In genomic region chr2:148572165-148572564, GRCm38 (mm10) we compare ENCODE assay signal across 9 mouse cellular contexts.
A peak's percentile ranks its signal among the peaks of the same experiment; 100 is the strongest.
DNase-seq lines count a peak whose midpoint lies in the region; ATAC-seq and TF ChIP-seq lines count a peak whose summit lies in the region.
"Had no signal": no experiment of that assay in that cellular context is flagged by ENCODE, and none has a peak within 500 bp of the region (broad histone marks: within the 10 kb centered on the region; RNA-seq: fewer than 3 reads in every experiment).

No protein-coding gene starts in this region.

- no peaks in the 10 kb centered on the region for H3K4me1 ChIP-seq in hindbrain, embryonic 10.5 days (replicated peaks)
- no peaks in the 10 kb centered on the region for H3K4me1 ChIP-seq in hindbrain, embryonic 13.5 days (replicated peaks)
- H3K4me1 ChIP-seq in forebrain, postnatal 0 days (ENCODE audit: insufficient read depth) = no peaks in the 10 kb centered on the region
- H3K4me1 ChIP-seq in intestine, embryonic 15.5 days (replicated peaks) = 0 out of 2 replicates have a peak, but pooled peaks cover 3% of the 10 kb centered on the region
- no peaks in the 10 kb centered on the region for H3K4me1 ChIP-seq in neural tube, embryonic 12.5 days

- H3K9ac ChIP-seq in hindbrain, embryonic 13.5 days = no peak overlapping the region
- no peak overlapping the region for H3K9ac ChIP-seq in forebrain, postnatal 0 days
- no peak overlapping the region for H3K9ac ChIP-seq in intestine, embryonic 15.5 days
- H3K9ac ChIP-seq in neural tube, embryonic 12.5 days = no peak overlapping the region
- H3K9ac ChIP-seq: liver, embryonic 13.5 days had no signal

- H3K27ac ChIP-seq in hindbrain, embryonic 10.5 days = no peak overlapping the region
- H3K27ac ChIP-seq in hindbrain, embryonic 13.5 days = no peak overlapping the region
- no peak overlapping the region for H3K27ac ChIP-seq in forebrain, postnatal 0 days (ENCODE audit: low read depth, low read length)
- no peak overlapping the region for H3K27ac ChIP-seq in intestine, embryonic 15.5 days
- no peak overlapping the region for H3K27ac ChIP-seq in neural tube, embryonic 12.5 days
- H3K27ac ChIP-seq: liver, embryonic 13.5 days had no signal

- no peaks in the 10 kb centered on the region for H3K27me3 ChIP-seq in hindbrain, embryonic 10.5 days (ENCODE audit: insufficient read depth, poor library complexity, severe bottlenecking)
- no peaks in the 10 kb centered on the region for H3K27me3 ChIP-seq in hindbrain, embryonic 13.5 days
- no peaks in the 10 kb centered on the region for H3K27me3 ChIP-seq in forebrain, postnatal 0 days (ENCODE audit: insufficient read depth, low read length)
- H3K27me3 ChIP-seq in intestine, embryonic 15.5 days (replicated peaks) = no peaks in the 10 kb centered on the region
- H3K27me3 ChIP-seq in neural tube, embryonic 12.5 days (replicated peaks) = no peaks in the 10 kb centered on the region
- H3K27me3 ChIP-seq: liver, embryonic 13.5 days had no signal

- TF ChIP-seq CTCF in forebrain, postnatal 0 days (IDR thresholded peaks at IDR 0.05; ENCODE audit: low read depth) = peak; percentile 67

- ATAC-seq in hindbrain, embryonic 13.5 days (ENCODE audit: low FRiP score) = no peak
- ATAC-seq in forebrain, postnatal 0 days = no peak
- ATAC-seq in intestine, embryonic 15.5 days = peak; percentile 72
- 0 out of 2 replicates have a peak, but pooled peaks have one; percentile 50 for ATAC-seq in neural tube, embryonic 12.5 days (ENCODE audit: low FRiP score, low read depth)
- no peak for ATAC-seq in erythroblast, adult 5-6 weeks (replicated peaks; ENCODE audit: low FRiP score, poor library complexity, severe bottlenecking)

- no peaks in the 10 kb centered on the region for H3K9me3 ChIP-seq in hindbrain, embryonic 10.5 days
- H3K9me3 ChIP-seq in hindbrain, embryonic 13.5 days = no peaks in the 10 kb centered on the region
- H3K9me3 ChIP-seq in forebrain, postnatal 0 days (ENCODE audit: low read length) = no peaks in the 10 kb centered on the region
- no peaks in the 10 kb centered on the region for H3K9me3 ChIP-seq in intestine, embryonic 15.5 days
- no peaks in the 10 kb centered on the region for H3K9me3 ChIP-seq in neural tube, embryonic 12.5 days
- H3K9me3 ChIP-seq: liver, embryonic 13.5 days had no signal

- whole genome bisulfite sequencing in hindbrain, embryonic 10.5 days = 27% methylated on average over 1 of the region's 1 CpGs
- WGBS in hindbrain, embryonic 13.5 days = 16% methylated on average over 1 of the region's 1 CpGs
- 23% methylated on average over 1 of the region's 1 CpGs for WGBS in forebrain, postnatal 0 days
- WGBS in intestine, embryonic 15.5 days = 20% methylated on average over 1 of the region's 1 CpGs
- WGBS in neural tube, embryonic 12.5 days = 28% methylated on average over 1 of the region's 1 CpGs

- no peak overlapping the region for H3K4me3 ChIP-seq in hindbrain, embryonic 10.5 days
- H3K4me3 ChIP-seq in hindbrain, embryonic 13.5 days = no peak overlapping the region
- H3K4me3 ChIP-seq in forebrain, postnatal 0 days (ENCODE audit: low read depth, low read length) = no peak overlapping the region
- no peak overlapping the region for H3K4me3 ChIP-seq in intestine, embryonic 15.5 days (replicated peaks)
- H3K4me3 ChIP-seq in neural tube, embryonic 12.5 days = no peak overlapping the region
- H3K4me3 ChIP-seq: liver, embryonic 13.5 days had no signal

- intact Hi-C loops in left cerebral cortex, postnatal 36 days (cut with DNase I) = loop anchor here (5.0 kb wide), 1 partner anchor 165 kb away; the partner anchor contains the start of gene Thbd

- no peak overlapping the region for H3K4me2 ChIP-seq in hindbrain, embryonic 13.5 days
- H3K4me2 ChIP-seq in forebrain, postnatal 0 days (ENCODE audit: low read depth) = no peak overlapping the region
- no peak overlapping the region for H3K4me2 ChIP-seq in intestine, embryonic 15.5 days (replicated peaks)
- no peak overlapping the region for H3K4me2 ChIP-seq in neural tube, embryonic 12.5 days (replicated peaks)
- H3K4me2 ChIP-seq: liver, embryonic 13.5 days had no signal

- DNase-seq in hindbrain, embryonic 10.5 days (ENCODE audit: low spot score) = peak; percentile 53
- peak; percentile 37 for DNase-seq in ZHBTc4 (ENCODE audit: low read depth, low spot score)
- DNase-seq in forebrain, postnatal 0 days = peak; percentile 33
- peak; percentile 37 to 49 for DNase-seq in left cerebral cortex, postnatal 36 days (ENCODE audit: low spot score in 2 of 2)
- DNase-seq: liver, embryonic 13.5 days had no signal

- H3K36me3 ChIP-seq in hindbrain, embryonic 10.5 days = no peaks in the 10 kb centered on the region
- no peaks in the 10 kb centered on the region for H3K36me3 ChIP-seq in hindbrain, embryonic 13.5 days
- H3K36me3 ChIP-seq in forebrain, postnatal 0 days (ENCODE audit: insufficient read depth) = no peaks in the 10 kb centered on the region
- H3K36me3 ChIP-seq in intestine, embryonic 15.5 days = no peaks in the 10 kb centered on the region
- H3K36me3 ChIP-seq in neural tube, embryonic 12.5 days = no peaks in the 10 kb centered on the region
- H3K36me3 ChIP-seq: liver, embryonic 13.5 days had no signal

Comparison
In these comparisons a context has a peak if more than half of its experiments do, and no peak if none do; other contexts are left out.
1. ATAC-seq: peak in intestine, embryonic 15.5 days (single experiment) and neural tube, embryonic 12.5 days (single experiment); none in hindbrain, embryonic 13.5 days (single experiment), forebrain, postnatal 0 days (single experiment) and erythroblast, adult 5-6 weeks (single experiment).
2. Peak in every context shown above with its lines, with median percentiles within 50 percentile points of each other: DNase-seq.